Mouse (Mus musculus) neural tube, embryonic 15.5 days (tissue): ENCODE measurements around the gene Lsamp. TPM values are rescaled to one million over a fixed set of nuclear protein-coding genes. Genes with fewer than 3 reads are reported as not detected.

Experiments
- ATAC-seq: fragments of 200-750 bp; cut with Nextera tagmentation; 2 replicates; pipeline ENCODE4 v1.8.0; 2017; ENCODE audit warnings: mild to moderate bottlenecking, moderate TSS enrichment, moderate library complexity; ENCODE audit not compliant: low FRiP score
- H3K27ac ChIP-seq: fragments of 300-500 bp; sonication (generic); replicated peaks from 2 replicates; pipeline ENCODE4 v1.5.1; 2015; ENCODE audit warnings: mild to moderate bottlenecking, inconsistent platforms
- H3K27me3 ChIP-seq: fragments of 300-500 bp; sonication (generic); replicated peaks from 2 replicates; pipeline ENCODE4 v1.6.1; 2015; ENCODE audit warnings: inconsistent platforms
- H3K36me3 ChIP-seq: fragments of 300-500 bp; sonication (generic); 2 replicates; pipeline ENCODE4 v1.6.1; 2015; ENCODE audit warnings: inconsistent platforms
- H3K4me1 ChIP-seq: fragments of 300-500 bp; sonication (generic); 2 replicates; pipeline ENCODE4 v1.6.1; 2015; ENCODE audit warnings: inconsistent platforms
- H3K4me2 ChIP-seq: fragments of 300-500 bp; sonication (generic); 2 replicates; pipeline ENCODE4 v1.6.1; 2015; ENCODE audit warnings: inconsistent platforms, mild to moderate bottlenecking, moderate library complexity
- H3K4me3 ChIP-seq: fragments of 300-500 bp; sonication (generic); replicated peaks from 2 replicates; pipeline ENCODE4 v1.5.1; 2015; ENCODE audit warnings: mild to moderate bottlenecking, inconsistent platforms
- H3K9ac ChIP-seq: fragments of 300-500 bp; sonication (generic); replicated peaks from 2 replicates; pipeline ENCODE4 v1.6.1; 2015; ENCODE audit warnings: mild to moderate bottlenecking, inconsistent platforms
- H3K9me3 ChIP-seq: fragments of 300-500 bp; sonication (generic); replicated peaks from 2 replicates; pipeline ENCODE4 v1.6.1; 2016; ENCODE audit warnings: inconsistent platforms
- WGBS: fragments of 180-500 bp; shearing (Covaris S2); methylation state at CpG from one replicate; pipeline ENCODE4 v1.1.7; 2015; ENCODE audit warnings: mixed read lengths; 5-methylcytosine and 5-hydroxymethylcytosine counted together
- polyA plus RNA-seq: library from polyadenylated mRNA; unstranded; fragments of >200 nt; fragmentation: Nextera tagmentation; extraction: Ambion mirVana; gene quantifications from 2 replicates; pipeline ENCODE4 v1.2.1, GENCODE M21; 2015

Gene Lsamp
- polyA plus RNA-seq, 1 experiment from 2014 or later: 124 TPM

- no peak overlapping the region for H3K4me2 ChIP-seq
- 34% methylated on average over 2 of the region's 2 CpGs for WGBS
- no peak for ATAC-seq
Observed at GRCm38 (mm10) chr16:41839751-41840404, 1855.7 kb downstream of the Lsamp start.

GRCm38 (mm10) chr16:41846903-41847302, 1862.7 kb downstream of the Lsamp start:
- H3K4me1 ChIP-seq: no peaks in the 10 kb centered on the region
- no peaks in the 10 kb centered on the region for H3K36me3 ChIP-seq
- 83% methylated on average over 6 of the region's 6 CpGs for WGBS
- no peak overlapping the region for H3K27ac ChIP-seq
- H3K27me3 ChIP-seq: no peaks in the 10 kb centered on the region
- H3K9me3 ChIP-seq: no peaks in the 10 kb centered on the region
- no peak overlapping the region for H3K4me3 ChIP-seq
- no peak overlapping the region for H3K9ac ChIP-seq
- ATAC-seq: no peak
- no peak overlapping the region for H3K4me2 ChIP-seq

More at GRCm38 (mm10) chr16:41839751-41840404, 1855.7 kb downstream of the Lsamp start:
- H3K27me3 ChIP-seq: no peaks in the 10 kb centered on the region
- no peaks in the 10 kb centered on the region for H3K9me3 ChIP-seq
- no peak overlapping the region for H3K9ac ChIP-seq
- H3K4me3 ChIP-seq: no peak overlapping the region
- H3K27ac ChIP-seq: no peak overlapping the region
- H3K36me3 ChIP-seq: no peaks in the 10 kb centered on the region
- no peaks in the 10 kb centered on the region for H3K4me1 ChIP-seq

DNA sequence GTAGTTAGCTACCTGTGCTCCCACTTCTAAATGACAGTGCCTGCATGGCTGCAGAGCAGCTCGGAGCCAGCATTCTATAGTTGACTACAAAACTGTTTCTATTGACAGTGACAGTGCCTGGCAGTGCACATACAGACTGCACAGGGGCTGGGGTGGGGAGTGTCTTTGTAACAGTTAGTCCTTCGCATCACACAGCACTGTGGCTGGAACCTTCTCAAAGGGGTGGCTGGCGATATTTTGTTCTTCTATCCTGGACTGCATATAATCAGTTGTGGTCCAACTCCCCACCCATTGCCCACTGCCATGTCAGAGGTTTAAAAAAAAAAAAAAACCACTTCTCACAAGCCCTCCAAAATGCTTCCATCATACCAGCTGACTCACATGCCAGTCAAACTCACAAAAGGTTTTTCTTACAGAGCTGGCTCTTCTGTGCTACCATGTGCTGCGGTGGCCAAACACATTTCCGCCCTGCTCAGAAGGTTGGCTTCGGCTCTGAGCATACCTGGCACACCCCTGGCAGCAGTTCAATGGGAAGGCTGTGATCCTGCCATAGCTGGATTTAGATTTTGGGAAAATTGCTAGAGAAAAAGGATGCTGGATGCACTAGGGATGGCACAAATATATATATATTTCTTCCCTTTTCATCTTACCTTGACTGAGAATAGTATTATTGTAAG, 1887.9 kb downstream of the Lsamp start:
- 84% methylated on average over 6 of the region's 6 CpGs for WGBS
- no peak overlapping the region for H3K4me2 ChIP-seq
- ATAC-seq: no peak
- no peaks in the 10 kb centered on the region for H3K27me3 ChIP-seq
- H3K9ac ChIP-seq: no peak overlapping the region
- peaks cover 2% of the 10 kb centered on the region; the same call in 1 of the 2 replicates for H3K4me1 ChIP-seq
- no peaks in the 10 kb centered on the region for H3K9me3 ChIP-seq
- H3K36me3 ChIP-seq: no peaks in the 10 kb centered on the region
- no peak overlapping the region for H3K4me3 ChIP-seq
- H3K27ac ChIP-seq: no peak overlapping the region

DNA sequence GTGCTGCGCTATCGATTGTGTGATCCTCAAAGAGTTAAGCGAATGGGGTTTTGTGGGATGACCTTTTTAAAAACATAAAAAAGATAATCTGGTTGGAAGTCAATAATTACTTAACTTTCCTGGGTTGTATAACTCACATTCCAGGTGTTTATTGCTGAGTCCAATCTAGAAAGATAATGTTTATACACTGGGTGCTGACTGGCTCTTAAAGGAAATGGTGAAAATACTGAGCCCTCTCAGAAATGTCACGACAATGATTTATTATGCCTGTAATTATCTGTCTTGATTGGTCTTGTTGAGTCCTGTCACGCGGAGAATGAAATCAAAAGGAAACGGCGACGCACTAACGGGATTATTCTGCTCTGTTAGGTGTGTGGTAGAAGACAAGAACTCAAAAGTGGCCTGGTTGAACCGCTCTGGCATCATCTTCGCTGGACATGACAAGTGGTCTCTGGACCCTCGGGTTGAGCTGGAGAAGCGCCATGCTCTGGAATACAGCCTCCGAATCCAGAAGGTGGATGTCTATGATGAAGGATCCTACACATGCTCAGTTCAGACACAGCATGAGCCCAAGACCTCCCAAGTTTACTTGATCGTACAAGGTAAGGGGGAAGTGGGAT, 1904.5 kb downstream of the Lsamp start:
- Histone ChIP-seq H3K36me3 (no peaks in the 10 kb centered on the region), H3K27me3 (no peaks in the 10 kb centered on the region), H3K4me3 (no peak overlapping the region), H3K4me1 (no peaks in the 10 kb centered on the region), H3K4me2 (no peak overlapping the region), H3K27ac (no peak overlapping the region), H3K9ac (no peak overlapping the region), H3K9me3 (no peaks in the 10 kb centered on the region)
- WGBS: 89% methylated on average over 16 of the region's 16 CpGs
- ATAC-seq: no peak

DNA sequence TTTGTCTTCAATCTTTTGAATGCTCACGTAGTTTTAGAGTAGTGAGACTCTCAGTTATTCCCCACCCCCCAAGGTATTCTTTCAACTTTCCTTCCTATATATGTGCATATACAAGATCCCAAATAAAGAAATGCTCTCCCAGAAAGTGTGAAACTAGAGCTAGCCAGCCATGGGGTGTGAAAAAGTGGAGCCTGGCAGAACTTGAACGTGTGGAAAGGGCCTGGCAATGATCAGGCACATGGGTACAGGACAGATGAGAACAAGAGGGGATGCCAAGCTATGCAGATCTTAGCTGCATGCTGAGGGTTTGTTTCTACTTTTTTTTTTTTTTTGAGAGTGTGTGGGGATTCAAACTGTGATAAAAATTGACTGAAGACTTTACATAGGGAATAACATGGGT, 1916.6 kb downstream of the Lsamp start:
- no peak overlapping the region for H3K4me3 ChIP-seq
- no peaks in the 10 kb centered on the region for H3K36me3 ChIP-seq
- H3K27me3 ChIP-seq: no peaks in the 10 kb centered on the region
- ATAC-seq: no peak
- 56% methylated on average over 2 of the region's 2 CpGs for WGBS
- no peak overlapping the region for H3K27ac ChIP-seq
- H3K4me2 ChIP-seq: no peak overlapping the region
- H3K4me1 ChIP-seq: peaks cover 5% of the 10 kb centered on the region
- no peak overlapping the region for H3K9ac ChIP-seq
- no peaks in the 10 kb centered on the region for H3K9me3 ChIP-seq

DNA sequence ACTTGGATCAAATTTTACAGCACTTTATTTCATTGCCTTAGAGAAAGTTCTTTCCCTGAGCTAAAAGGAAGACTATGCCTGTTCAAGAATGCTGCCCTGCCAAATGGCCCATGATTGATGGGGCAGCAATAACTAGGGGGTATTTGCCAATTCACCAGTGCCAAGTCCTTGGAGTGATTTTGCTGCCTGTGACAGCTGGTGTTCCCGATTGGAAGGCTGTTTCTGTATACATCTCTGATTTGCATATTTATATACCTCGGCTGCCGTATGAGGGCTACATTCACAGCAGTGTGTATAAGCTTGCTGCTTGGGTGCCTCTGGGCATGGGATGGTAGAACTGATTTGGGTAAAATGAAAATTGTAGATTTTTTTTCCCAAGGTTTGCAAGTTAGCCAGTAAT, 1919.5 kb downstream of the Lsamp start:
- H3K4me2 ChIP-seq: no peak overlapping the region
- H3K9ac ChIP-seq: no peak overlapping the region
- no peaks in the 10 kb centered on the region for H3K36me3 ChIP-seq
- H3K4me1 ChIP-seq: peaks cover 5% of the 10 kb centered on the region
- no peaks in the 10 kb centered on the region for H3K9me3 ChIP-seq
- H3K27ac ChIP-seq: 0 out of 2 replicates have a peak overlapping the region, but pooled peaks have one; percentile 37
- H3K27me3 ChIP-seq: no peaks in the 10 kb centered on the region
- WGBS: 18% methylated on average over 3 of the region's 3 CpGs
- H3K4me3 ChIP-seq: no peak overlapping the region
- peak; percentile 57 for ATAC-seq

- 72% methylated on average over 4 of the region's 4 CpGs for WGBS
- Histone ChIP-seq H3K4me2 (no peak overlapping the region), H3K27me3 (no peaks in the 10 kb centered on the region), H3K36me3 (no peaks in the 10 kb centered on the region), H3K9ac (no peak overlapping the region), H3K9me3 (no peaks in the 10 kb centered on the region), H3K4me1 (peaks cover 14% of the 10 kb centered on the region), H3K27ac (no peak overlapping the region), H3K4me3 (no peak overlapping the region)
- no peak for ATAC-seq
Observed at GRCm38 (mm10) chr16:41912584-41913193, 1928.5 kb downstream of the Lsamp start.

- no peaks in the 10 kb centered on the region for H3K9me3 ChIP-seq
- H3K4me2 ChIP-seq: no peak overlapping the region
- H3K9ac ChIP-seq: no peak overlapping the region
- H3K36me3 ChIP-seq: no peaks in the 10 kb centered on the region
- H3K27me3 ChIP-seq: no peaks in the 10 kb centered on the region
- H3K4me3 ChIP-seq: no peak overlapping the region
- H3K4me1 ChIP-seq: peaks cover 14% of the 10 kb centered on the region
- ATAC-seq: no peak
- no peak overlapping the region for H3K27ac ChIP-seq
- WGBS: 86% methylated on average over 4 of the region's 4 CpGs
Observed at GRCm38 (mm10) chr16:41913346-41913745, 1929.2 kb downstream of the Lsamp start.

DNA sequence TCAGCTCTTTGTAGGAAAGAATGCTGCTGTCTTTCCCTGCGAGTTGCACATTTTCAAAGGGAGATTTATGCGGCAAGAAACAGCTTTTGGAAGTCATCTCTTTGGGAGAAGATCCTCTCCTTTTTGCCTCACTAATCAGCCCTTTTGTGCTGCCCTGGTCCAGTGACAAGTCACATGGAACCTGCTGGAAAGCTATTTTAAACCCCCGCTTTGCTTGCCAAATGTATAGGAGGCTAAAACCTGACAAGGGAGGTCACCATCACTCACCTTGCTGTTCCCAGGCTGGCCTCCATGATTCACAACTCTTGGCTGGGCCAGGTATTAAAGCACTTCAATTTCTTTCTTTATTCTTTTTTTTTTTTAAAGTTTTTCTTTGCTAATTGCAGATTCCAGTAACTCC, 1932.2 kb downstream of the Lsamp start:
- no peaks in the 10 kb centered on the region for H3K9me3 ChIP-seq
- no peaks in the 10 kb centered on the region for H3K27me3 ChIP-seq
- no peak overlapping the region for H3K4me3 ChIP-seq
- H3K4me2 ChIP-seq: no peak overlapping the region
- H3K36me3 ChIP-seq: no peaks in the 10 kb centered on the region
- H3K9ac ChIP-seq: no peak overlapping the region
- H3K27ac ChIP-seq: no peak overlapping the region
- ATAC-seq: no peak
- peaks cover 14% of the 10 kb centered on the region for H3K4me1 ChIP-seq
- WGBS: 72% methylated on average over 3 of the region's 3 CpGs

- no peak overlapping the region for H3K9ac ChIP-seq
- no peaks in the 10 kb centered on the region for H3K9me3 ChIP-seq
- ATAC-seq: no peak
- H3K4me1 ChIP-seq: peaks cover 14% of the 10 kb centered on the region
- no peak overlapping the region for H3K4me3 ChIP-seq
- 61% methylated on average over 6 of the region's 6 CpGs for WGBS
- H3K36me3 ChIP-seq: no peaks in the 10 kb centered on the region
- H3K27ac ChIP-seq: peak overlapping the region; percentile 41; the same call in 1 of the 2 replicates
- H3K4me2 ChIP-seq: no peak overlapping the region
- no peaks in the 10 kb centered on the region for H3K27me3 ChIP-seq
Observed at GRCm38 (mm10) chr16:41917057-41917821, 1933.1 kb downstream of the Lsamp start.

GRCm38 (mm10) chr16:41929546-41929945, 1945.4 kb downstream of the Lsamp start:
- Histone ChIP-seq H3K27me3 (no peaks in the 10 kb centered on the region), H3K27ac (no peak overlapping the region), H3K4me2 (no peak overlapping the region), H3K9me3 (no peaks in the 10 kb centered on the region), H3K4me1 (no peaks in the 10 kb centered on the region), H3K9ac (no peak overlapping the region), H3K4me3 (no peak overlapping the region), H3K36me3 (no peaks in the 10 kb centered on the region)
- 90% methylated on average over 4 of the region's 4 CpGs for WGBS
- no peak for ATAC-seq
